Mouse (Mus musculus) C3H10T1/2 (cell line): ENCODE data around the gene Cebpg. TPM values are rescaled to one million over a fixed set of nuclear protein-coding genes. Genes with fewer than 3 reads are reported as not detected.

Experiments used
- polyA plus RNA-seq, 2 experiments: library from polyadenylated mRNA; unstranded; fragments of >200 nt; fragmentation: generic; extraction: Trizol; gene quantifications; one replicate each; pipeline ENCODE4 v1.2.1; 2012; ENCODE audit warnings: missing spikeins in 2 of 2

Gene Cebpg
- 1 to 10 TPM; 1.9 to 7.0 TPM for polyA plus RNA-seq

GRCm38 (mm10) chr7:35056436-35056864 is at the start of gene Cebpg:
Gene Cebpg (minus strand): TSS chr7:35056573.

Other genes with a start within 250 kb of the Cebpg start
- not detected for gene Chst8, start 243.9 kb downstream of the Cebpg start, polyA plus RNA-seq
- 10 to 100 TPM; 32.1 to 35.9 TPM for gene Pepd, start 144.2 kb downstream of the Cebpg start, polyA plus RNA-seq
- gene Cebpa, start 62.7 kb upstream of the Cebpg start, polyA plus RNA-seq = 1 to 10 TPM in 1 of 2 experiments, under 1 TPM in 1; 0.57 to 4.2 TPM
- not detected for gene Slc7a10, start 129.8 kb upstream of the Cebpg start, polyA plus RNA-seq
- gene Lrp3, start 158.9 kb upstream of the Cebpg start, polyA plus RNA-seq = under 1 TPM; 0.01 to 0.06 TPM